ENCODE assay signal across 1 mouse cellular context in the genomic region with DNA sequence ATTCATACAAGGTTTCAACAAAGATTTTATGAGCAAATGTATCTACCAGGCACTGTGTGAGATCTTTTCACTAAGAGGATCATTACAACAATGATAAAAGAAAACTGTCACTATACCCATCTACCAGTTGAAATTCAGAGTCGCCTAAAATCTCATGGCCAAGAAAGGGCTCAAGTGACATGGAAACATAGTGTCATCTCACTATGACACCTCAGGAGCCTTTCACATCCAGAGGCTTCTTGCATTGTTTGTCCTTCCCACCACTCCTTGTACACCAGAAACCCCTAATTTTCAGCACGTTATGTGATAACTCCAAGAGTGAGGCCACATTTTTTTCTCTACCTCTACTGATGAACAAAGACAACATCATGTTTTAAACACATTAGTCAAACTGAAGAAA.
TF ChIP-seq lines count a peak whose summit lies in the region.

No protein-coding gene starts in this region.

TF ChIP-seq in CH12.LX, 34 proteins besides CTCF, POLR2A, EP300 and RAD21 (continued from another document):
- TF ChIP-seq POLR2AphosphoS2 (IDR thresholded peaks at IDR 0.05; ENCODE audit: low read depth, low read length): no peak
- TF ChIP-seq UBTF (IDR thresholded peaks at IDR 0.05; ENCODE audit: low read depth, low read length): no peak
- no peak for TF ChIP-seq ZMIZ1 (IDR thresholded peaks at IDR 0.05; ENCODE audit: low read depth, low read length)
- TF ChIP-seq CHD1 (IDR thresholded peaks at IDR 0.05; ENCODE audit: low read depth, low read length): 0 out of 2 replicates have a peak, but pooled peaks have one; percentile 53
- no peak for TF ChIP-seq NELFE (IDR thresholded peaks at IDR 0.05; ENCODE audit: low read depth, low read length)
- TF ChIP-seq JUND (conservative IDR thresholded peaks at IDR 0.05; ENCODE audit: low read depth, low read length): peak; percentile 32
- TF ChIP-seq MEF2A (IDR thresholded peaks at IDR 0.05; ENCODE audit: borderline replicate concordance, low read depth, low read length): no peak
- no peak for TF ChIP-seq GABPA (IDR thresholded peaks at IDR 0.05; ENCODE audit: insufficient replicate concordance, low read depth, low read length)
- TF ChIP-seq PAX5 (IDR thresholded peaks at IDR 0.05; ENCODE audit: low read length): no peak
- no peak for TF ChIP-seq ZKSCAN1 (IDR thresholded peaks at IDR 0.05; ENCODE audit: borderline replicate concordance, low read depth, low read length)
- TF ChIP-seq ZNF384 (IDR thresholded peaks at IDR 0.05; ENCODE audit: low read depth, low read length): no peak
- no peak for TF ChIP-seq MAX (IDR thresholded peaks at IDR 0.05; ENCODE audit: low read length)
- TF ChIP-seq IRF4 (IDR thresholded peaks at IDR 0.05; ENCODE audit: low read depth, low read length): no peak; the same call in 1 of the 2 replicates
- no peak for TF ChIP-seq ELF1 (IDR thresholded peaks at IDR 0.05; ENCODE audit: low read depth, low read length)
- TF ChIP-seq HCFC1 (IDR thresholded peaks at IDR 0.05; ENCODE audit: low read depth, low read length): no peak
- TF ChIP-seq USF1 (IDR thresholded peaks at IDR 0.05; ENCODE audit: low read depth, low read length): no peak
- no peak for TF ChIP-seq E2F4 (IDR thresholded peaks at IDR 0.05; ENCODE audit: insufficient replicate concordance, low read depth, low read length)
- no peak; the same call in 1 of the 2 replicates for TF ChIP-seq ETS1 (conservative IDR thresholded peaks at IDR 0.05; ENCODE audit: low read depth, low read length)
- no peak for TF ChIP-seq RCOR1 (conservative IDR thresholded peaks at IDR 0.05; ENCODE audit: low read depth, low read length)
- TF ChIP-seq ZC3H11A (IDR thresholded peaks at IDR 0.05; ENCODE audit: low read depth, low read length): no peak
- no peak for TF ChIP-seq CHD2 (IDR thresholded peaks at IDR 0.05; ENCODE audit: low read length)
